Mouse (Mus musculus): ENCODE results near the gene Ticam1.

The Ticam1 gene

GRCm38 (mm10) chr17:56276643-56277566 lies at the start of gene Ticam1:
Gene Ticam1, minus strand, starts transcription at chr17:56276786.
- peak; percentile 76 for DNase-seq (ENCODE audit: low spot score)

- peak; percentile 97 for DNase-seq (ENCODE audit: low spot score)
Measured at GRCm38 (mm10) chr17:56325450-56326152, 49.0 kb upstream of the Ticam1 start, which contains the start of gene Kdm4b. Gene Kdm4b, plus strand, starts transcription at chr17:56326062.

- DNase-seq (ENCODE audit: low spot score): no peak
Measured at GRCm38 (mm10) chr17:56324419-56324818, 47.8 kb upstream of the Ticam1 start.

GRCm38 (mm10) chr17:56309191-56309945 lies 32.8 kb upstream of the Ticam1 start:
- no peak for DNase-seq (ENCODE audit: low spot score)

GRCm38 (mm10) chr17:56308088-56308487 lies 31.5 kb upstream of the Ticam1 start:
- no peak for DNase-seq (ENCODE audit: low spot score)

GRCm38 (mm10) chr17:56305826-56306225 lies 29.2 kb upstream of the Ticam1 start:
- no peak for DNase-seq (ENCODE audit: low spot score)

- no peak for DNase-seq (ENCODE audit: low spot score)
Measured at GRCm38 (mm10) chr17:56305156-56305555, 28.6 kb upstream of the Ticam1 start.

- no peak for DNase-seq (ENCODE audit: low spot score)
Measured at GRCm38 (mm10) chr17:56304718-56305117, 28.1 kb upstream of the Ticam1 start.

GRCm38 (mm10) chr17:56303847-56304586 lies 27.4 kb upstream of the Ticam1 start:
- peak; percentile 93 for DNase-seq (ENCODE audit: low spot score)

- DNase-seq (ENCODE audit: low spot score): peak; percentile 60
Measured at GRCm38 (mm10) chr17:56303160-56303846, 26.7 kb upstream of the Ticam1 start, which contains the start of gene Uhrf1. Gene Uhrf1, plus strand, starts transcription at chr17:56303321.

- DNase-seq (ENCODE audit: low spot score): no peak
Measured at GRCm38 (mm10) chr17:56302363-56302996, 25.9 kb upstream of the Ticam1 start.

- no peak for DNase-seq (ENCODE audit: low spot score)
Measured at GRCm38 (mm10) chr17:56300186-56300585, 23.6 kb upstream of the Ticam1 start, which contains the start of gene Arrdc5. Gene Arrdc5, minus strand, starts transcription at chr17:56300286.

GRCm38 (mm10) chr17:56298238-56298637 lies 21.7 kb upstream of the Ticam1 start:
- DNase-seq (ENCODE audit: low spot score): no peak

GRCm38 (mm10) chr17:56296201-56296600 lies 19.6 kb upstream of the Ticam1 start:
- DNase-seq (ENCODE audit: low spot score): no peak

- DNase-seq (ENCODE audit: low spot score): no peak
Measured at GRCm38 (mm10) chr17:56294241-56294640, 17.7 kb upstream of the Ticam1 start.

GRCm38 (mm10) chr17:56293291-56293690 lies 16.7 kb upstream of the Ticam1 start:
- no peak for DNase-seq (ENCODE audit: low spot score)

GRCm38 (mm10) chr17:56292531-56293222 lies 16.1 kb upstream of the Ticam1 start, which contains the start of gene Plin3:
Gene Plin3, minus strand, starts transcription at chr17:56292873.
- no peak for DNase-seq (ENCODE audit: low spot score)

GRCm38 (mm10) chr17:56291826-56292475 lies 15.4 kb upstream of the Ticam1 start:
- DNase-seq (ENCODE audit: low spot score): no peak

GRCm38 (mm10) chr17:56291171-56291511 lies 14.6 kb upstream of the Ticam1 start:
- DNase-seq (ENCODE audit: low spot score): peak; percentile 83
